Mouse (Mus musculus) liver, embryonic 15.5 days (tissue): ENCODE results near the gene Gm20388. TPM values are rescaled to one million over a fixed set of nuclear protein-coding genes. Genes with fewer than 3 reads are reported as not detected.
A peak's percentile ranks its signal among the peaks of the same experiment; 100 is the strongest.

ENCODE experiments used
- ATAC-seq: fragments of 200-750 bp; cut with Nextera tagmentation; 2 replicates; pipeline ENCODE4 v1.8.0; 2017; ENCODE audit warnings: moderate number of reproducible peaks, mild to moderate bottlenecking, moderate library complexity; ENCODE audit not compliant: insufficient read depth
- H3K27ac ChIP-seq: fragments of 300-500 bp; sonication (generic); replicated peaks from 2 replicates; pipeline ENCODE4 v1.5.1; 2015; ENCODE audit warnings: mild to moderate bottlenecking, inconsistent platforms
- H3K27me3 ChIP-seq: fragments of 300-500 bp; sonication (generic); 2 replicates; pipeline ENCODE4 v1.6.1; 2015; ENCODE audit warnings: mild to moderate bottlenecking, inconsistent platforms
- H3K36me3 ChIP-seq: fragments of 300-500 bp; sonication (generic); replicated peaks from 2 replicates; pipeline ENCODE4 v1.6.1; 2015; ENCODE audit warnings: moderate library complexity, mild to moderate bottlenecking, inconsistent platforms
- H3K4me1 ChIP-seq: fragments of 300-500 bp; sonication (generic); replicated peaks from 2 replicates; pipeline ENCODE4 v1.6.1; 2015; ENCODE audit warnings: inconsistent platforms
- H3K4me2 ChIP-seq: fragments of 300-500 bp; sonication (generic); 2 replicates; pipeline ENCODE4 v1.6.1; 2015; ENCODE audit warnings: moderate library complexity, mild to moderate bottlenecking, inconsistent platforms
- H3K4me3 ChIP-seq: fragments of 300-500 bp; sonication (generic); replicated peaks from 2 replicates; pipeline ENCODE4 v1.5.1; 2015; ENCODE audit warnings: mild to moderate bottlenecking, inconsistent platforms
- H3K9ac ChIP-seq: fragments of 300-500 bp; sonication (generic); 2 replicates; pipeline ENCODE4 v1.6.1; 2015; ENCODE audit warnings: moderate library complexity, mild to moderate bottlenecking, inconsistent platforms
- H3K9me3 ChIP-seq: fragments of 300-500 bp; sonication (generic); replicated peaks from 2 replicates; pipeline ENCODE4 v1.6.1; 2016; ENCODE audit warnings: inconsistent platforms
- WGBS: fragments of 180-500 bp; shearing (Covaris S2); methylation state at CpG from one replicate; pipeline ENCODE4 v1.1.7; 2015; ENCODE audit warnings: mixed read lengths; ENCODE audit not compliant: insufficient replicate concordance; 5-methylcytosine and 5-hydroxymethylcytosine counted together
- polyA plus RNA-seq: library from polyadenylated mRNA; unstranded; fragments of >200 nt; fragmentation: Nextera tagmentation; extraction: Ambion mirVana; gene quantifications from 2 replicates; pipeline ENCODE4 v1.2.1, GENCODE M21; 2015

Gene Gm20388
- polyA plus RNA-seq, 1 experiment from 2014 or later: not detected

GRCm38 (mm10) chr8:120839031-120839430 lies 928.4 kb downstream of the Gm20388 start:
- Histone ChIP-seq H3K27me3 (0 out of 2 replicates have a peak, but pooled peaks cover 3% of the 10 kb centered on the region), H3K36me3 (no peaks in the 10 kb centered on the region), H3K9ac (no peak overlapping the region), H3K4me3 (no peak overlapping the region), H3K4me1 (no peaks in the 10 kb centered on the region), H3K4me2 (no peak overlapping the region), H3K9me3 (no peaks in the 10 kb centered on the region), H3K27ac (no peak overlapping the region)
- no peak for ATAC-seq
- 67% methylated on average over 14 of the region's 14 CpGs for WGBS

GRCm38 (mm10) chr8:120843084-120843483 lies 932.4 kb downstream of the Gm20388 start:
- ATAC-seq: no peak
- no peak overlapping the region for H3K4me2 ChIP-seq
- H3K9me3 ChIP-seq: no peaks in the 10 kb centered on the region
- WGBS: 56% methylated on average over 7 of the region's 7 CpGs
- H3K9ac ChIP-seq: no peak overlapping the region
- no peaks in the 10 kb centered on the region for H3K36me3 ChIP-seq
- H3K4me1 ChIP-seq: no peaks in the 10 kb centered on the region
- no peak overlapping the region for H3K4me3 ChIP-seq
- peaks cover 6% of the 10 kb centered on the region; the same call in 1 of the 2 replicates for H3K27me3 ChIP-seq
- H3K27ac ChIP-seq: no peak overlapping the region

- Histone ChIP-seq H3K36me3 (no peaks in the 10 kb centered on the region), H3K4me2 (no peak overlapping the region), H3K9me3 (no peaks in the 10 kb centered on the region), H3K27ac (no peak overlapping the region), H3K4me3 (no peak overlapping the region), H3K4me1 (no peaks in the 10 kb centered on the region), H3K27me3 (peaks cover 6% of the 10 kb centered on the region; the same call in 1 of the 2 replicates), H3K9ac (no peak overlapping the region)
- 47% methylated on average over 5 of the region's 5 CpGs for WGBS
- no peak for ATAC-seq
These were observed 935.4 kb downstream of the Gm20388 start for GRCm38 (mm10) chr8:120846018-120846417.

GRCm38 (mm10) chr8:120847279-120847678 lies 936.6 kb downstream of the Gm20388 start:
- H3K4me1 ChIP-seq: no peaks in the 10 kb centered on the region
- no peak overlapping the region for H3K4me3 ChIP-seq
- no peaks in the 10 kb centered on the region for H3K36me3 ChIP-seq
- 18% methylated on average over 4 of the region's 4 CpGs for WGBS
- ATAC-seq: no peak
- no peaks in the 10 kb centered on the region for H3K9me3 ChIP-seq
- no peak overlapping the region for H3K9ac ChIP-seq
- H3K27me3 ChIP-seq: peaks cover 6% of the 10 kb centered on the region; the same call in 1 of the 2 replicates
- no peak overlapping the region for H3K4me2 ChIP-seq
- H3K27ac ChIP-seq: no peak overlapping the region

GRCm38 (mm10) chr8:120847735-120848134 lies 937.1 kb downstream of the Gm20388 start:
- H3K36me3 ChIP-seq: no peaks in the 10 kb centered on the region
- H3K4me1 ChIP-seq: no peaks in the 10 kb centered on the region
- H3K27me3 ChIP-seq: peaks cover 6% of the 10 kb centered on the region; the same call in 1 of the 2 replicates
- H3K4me2 ChIP-seq: no peak overlapping the region
- H3K27ac ChIP-seq: no peak overlapping the region
- no peak for ATAC-seq
- H3K9me3 ChIP-seq: no peaks in the 10 kb centered on the region
- no peak overlapping the region for H3K9ac ChIP-seq
- no peak overlapping the region for H3K4me3 ChIP-seq
- WGBS: 12% methylated on average over 14 of the region's 14 CpGs

- WGBS: 52% methylated on average over 4 of the region's 4 CpGs
These were observed 937.8 kb downstream of the Gm20388 start for GRCm38 (mm10) chr8:120848434-120848833.

GRCm38 (mm10) chr8:120851411-120851810 lies 940.8 kb downstream of the Gm20388 start:
- Histone ChIP-seq H3K27ac (no peak overlapping the region), H3K4me3 (no peak overlapping the region), H3K9ac (no peak overlapping the region), H3K27me3 (no peaks in the 10 kb centered on the region; the same call in 1 of the 2 replicates), H3K4me2 (no peak overlapping the region), H3K9me3 (no peaks in the 10 kb centered on the region), H3K4me1 (no peaks in the 10 kb centered on the region), H3K36me3 (no peaks in the 10 kb centered on the region)
- ATAC-seq: no peak
- WGBS: 71% methylated on average over 12 of the region's 12 CpGs

More at GRCm38 (mm10) chr8:120848434-120848833, 937.8 kb downstream of the Gm20388 start:
- H3K27ac ChIP-seq: no peak overlapping the region
- H3K9me3 ChIP-seq: no peaks in the 10 kb centered on the region
- H3K27me3 ChIP-seq: peaks cover 6% of the 10 kb centered on the region; the same call in 1 of the 2 replicates
- no peaks in the 10 kb centered on the region for H3K36me3 ChIP-seq
- no peak for ATAC-seq
- H3K4me1 ChIP-seq: no peaks in the 10 kb centered on the region
- no peak overlapping the region for H3K9ac ChIP-seq
- H3K4me2 ChIP-seq: no peak overlapping the region
- no peak overlapping the region for H3K4me3 ChIP-seq

GRCm38 (mm10) chr8:120859881-120860280 lies 949.2 kb downstream of the Gm20388 start:
- Histone ChIP-seq H3K9me3 (no peaks in the 10 kb centered on the region), H3K4me3 (no peak overlapping the region), H3K4me2 (no peak overlapping the region), H3K27ac (no peak overlapping the region), H3K36me3 (no peaks in the 10 kb centered on the region), H3K27me3 (no peaks in the 10 kb centered on the region), H3K4me1 (no peaks in the 10 kb centered on the region), H3K9ac (no peak overlapping the region)
- 64% methylated on average over 14 of the region's 14 CpGs for WGBS
- ATAC-seq: no peak

GRCm38 (mm10) chr8:120860423-120861126 lies 949.9 kb downstream of the Gm20388 start:
- Histone ChIP-seq H3K36me3 (no peaks in the 10 kb centered on the region), H3K4me1 (no peaks in the 10 kb centered on the region), H3K27ac (no peak overlapping the region), H3K27me3 (no peaks in the 10 kb centered on the region), H3K9ac (no peak overlapping the region), H3K4me3 (no peak overlapping the region), H3K9me3 (no peaks in the 10 kb centered on the region), H3K4me2 (no peak overlapping the region)
- WGBS: 49% methylated on average over 24 of the region's 24 CpGs
- ATAC-seq: peak; percentile 12; the same call in 1 of the 2 replicates

- 63% methylated on average over 4 of the region's 4 CpGs for WGBS
- no peaks in the 10 kb centered on the region for H3K36me3 ChIP-seq
- H3K27ac ChIP-seq: no peak overlapping the region
- no peak overlapping the region for H3K4me3 ChIP-seq
- ATAC-seq: no peak
- H3K9me3 ChIP-seq: no peaks in the 10 kb centered on the region
- H3K9ac ChIP-seq: no peak overlapping the region
- no peaks in the 10 kb centered on the region for H3K27me3 ChIP-seq
- no peaks in the 10 kb centered on the region for H3K4me1 ChIP-seq
- H3K4me2 ChIP-seq: no peak overlapping the region
These were observed 953.0 kb downstream of the Gm20388 start for GRCm38 (mm10) chr8:120863683-120864082.

- H3K9ac ChIP-seq: no peak overlapping the region
- H3K4me2 ChIP-seq: no peak overlapping the region
- H3K27ac ChIP-seq: no peak overlapping the region
- WGBS: 34% methylated on average over 6 of the region's 6 CpGs
- no peaks in the 10 kb centered on the region for H3K4me1 ChIP-seq
- no peaks in the 10 kb centered on the region for H3K9me3 ChIP-seq
- no peaks in the 10 kb centered on the region for H3K36me3 ChIP-seq
- H3K27me3 ChIP-seq: no peaks in the 10 kb centered on the region
- ATAC-seq: no peak
- no peak overlapping the region for H3K4me3 ChIP-seq
These were observed 956.7 kb downstream of the Gm20388 start for GRCm38 (mm10) chr8:120867386-120867785.
